Mouse (Mus musculus): Measurements from ENCODE around the gene Iqcc. TPM values are rescaled to one million over a fixed set of nuclear protein-coding genes. Genes with fewer than 3 reads are reported as not detected.

Iqcc gene
- polyA plus RNA-seq, 1 experiment from 2014 or later = 32.5 TPM

Other genes starting within 250 kb of the Iqcc start
- 12.0 and 13.0 TPM in 2 replicates for gene Zbtb8a, start 241.0 kb downstream of the Iqcc start, polyA plus RNA-seq (2016; fragmentation: Nextera tagmentation; extraction: Ambion mirVana)
- gene Zbtb8b, start 178.2 kb downstream of the Iqcc start, polyA plus RNA-seq (2016; fragmentation: Nextera tagmentation; extraction: Ambion mirVana) = 1.2 and 1.4 TPM in 2 replicates
- 24.6 and 24.9 TPM in 2 replicates for gene Bsdc1, start 157.5 kb downstream of the Iqcc start, polyA plus RNA-seq (2016; fragmentation: Nextera tagmentation; extraction: Ambion mirVana)
- not detected in 2 replicates for gene Tssk3, start 128.1 kb downstream of the Iqcc start, polyA plus RNA-seq (2016; fragmentation: Nextera tagmentation; extraction: Ambion mirVana)
- gene Fam229a, start 127.9 kb downstream of the Iqcc start, polyA plus RNA-seq (2016; fragmentation: Nextera tagmentation; extraction: Ambion mirVana) = not detected in 2 replicates
- 1,451 and 1,538 TPM in 2 replicates for gene Marcksl1, start 105.5 kb downstream of the Iqcc start, polyA plus RNA-seq (2016; fragmentation: Nextera tagmentation; extraction: Ambion mirVana)
- gene Hdac1, start 76.4 kb downstream of the Iqcc start, polyA plus RNA-seq (2016; fragmentation: Nextera tagmentation; extraction: Ambion mirVana) = 278 and 292 TPM in 2 replicates
- gene Lck, start 45.5 kb downstream of the Iqcc start, polyA plus RNA-seq (2016; fragmentation: Nextera tagmentation; extraction: Ambion mirVana) = 12.4 and 17.0 TPM in 2 replicates
- gene Fam167b, start 40.5 kb downstream of the Iqcc start, polyA plus RNA-seq (2016; fragmentation: Nextera tagmentation; extraction: Ambion mirVana) = 3.4 and 4.1 TPM in 2 replicates
- gene Eif3i, start 18.5 kb downstream of the Iqcc start, polyA plus RNA-seq (2016; fragmentation: Nextera tagmentation; extraction: Ambion mirVana) = 259 and 264 TPM in 2 replicates
- 187 and 190 TPM in 2 replicates for gene Tmem234, start 18.4 kb downstream of the Iqcc start, polyA plus RNA-seq (2016; fragmentation: Nextera tagmentation; extraction: Ambion mirVana)
- 2.3 and 2.7 TPM in 2 replicates for gene Dcdc2b, start 4.8 kb downstream of the Iqcc start, polyA plus RNA-seq (2016; fragmentation: Nextera tagmentation; extraction: Ambion mirVana)
- 52.0 and 53.6 TPM in 2 replicates for gene Ccdc28b, start 4.8 kb upstream of the Iqcc start, polyA plus RNA-seq (2016; fragmentation: Nextera tagmentation; extraction: Ambion mirVana)
- gene Txlna, start 22.0 kb upstream of the Iqcc start, polyA plus RNA-seq (2016; fragmentation: Nextera tagmentation; extraction: Ambion mirVana) = 106 and 109 TPM in 2 replicates
- 13.9 and 18.0 TPM in 2 replicates for gene Kpna6, start 53.7 kb upstream of the Iqcc start, polyA plus RNA-seq (2016; fragmentation: Nextera tagmentation; extraction: Ambion mirVana)
- 15.4 and 16.8 TPM in 2 replicates for gene Tmem39b, start 77.7 kb upstream of the Iqcc start, polyA plus RNA-seq (2016; fragmentation: Nextera tagmentation; extraction: Ambion mirVana)
- 204 TPM in 2 replicates for gene Khdrbs1, start 123.2 kb upstream of the Iqcc start, polyA plus RNA-seq (2016; fragmentation: Nextera tagmentation; extraction: Ambion mirVana)
- 327 and 335 TPM in 2 replicates for gene Ptp4a2, start 192.1 kb upstream of the Iqcc start, polyA plus RNA-seq (2016; fragmentation: Nextera tagmentation; extraction: Ambion mirVana)

All from limb, embryonic 12.5 days (tissue).